In the genomic region with DNA sequence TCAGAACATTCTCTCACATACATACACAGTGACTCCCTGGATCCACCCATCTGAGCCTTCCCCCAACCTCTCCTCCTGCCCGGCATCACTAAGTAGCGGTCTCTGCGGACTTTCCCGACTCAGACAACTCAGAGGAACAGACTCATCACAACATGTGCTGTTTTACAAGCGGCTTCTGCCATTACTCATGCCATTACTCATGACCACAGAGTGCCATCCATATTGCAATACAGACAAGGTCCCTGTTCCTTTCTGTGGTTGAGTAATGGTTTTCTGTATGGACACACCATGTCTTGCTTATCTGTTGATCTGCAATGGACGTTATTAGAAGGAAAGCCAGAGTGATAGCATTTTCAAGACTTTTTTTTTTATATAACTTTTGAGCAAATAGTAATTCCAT, we compare ENCODE assay signal across 25 mouse cellular contexts.
DNase-seq lines count a peak whose midpoint lies in the region; ATAC-seq and TF ChIP-seq lines count a peak whose summit lies in the region.
"Had no signal": no experiment of that assay in that cellular context is flagged by ENCODE, and none has a peak within 500 bp of the region (broad histone marks: within the 10 kb centered on the region; RNA-seq: fewer than 3 reads in every experiment).

No protein-coding gene starts in this region.

- H3K4me2 ChIP-seq in myocyte (ENCODE audit: low read depth): peak overlapping the region; percentile 66
- no peak overlapping the region for H3K4me2 ChIP-seq in neural tube, embryonic 15.5 days
- H3K4me2 ChIP-seq: forebrain, embryonic 15.5 days; hindbrain, embryonic 15.5 days; kidney, embryonic 15.5 days; limb, embryonic 13.5 days; liver, embryonic 11.5 days; lung, embryonic 15.5 days; neural tube, embryonic 12.5 days had no signal

- DNase-seq in 3T3-L1 (ENCODE audit: low read depth, low spot score): peak; percentile 96
- DNase-seq in adrenal gland, postnatal 10 days: peak; percentile 16
- DNase-seq in urinary bladder, postnatal 10 days (ENCODE audit: low spot score): no peak
- DNase-seq: cerebellum, adult 8-10 months; cerebellum, postnatal 25 days; gastrocnemius, postnatal 10 days; heart, postnatal 14 days; kidney, adult 18-20 months; kidney, postnatal 25 days; thymus, postnatal 4 days had no signal

- no peak overlapping the region for H3K27ac ChIP-seq in neural tube, embryonic 15.5 days (replicated peaks)
- H3K27ac ChIP-seq: forebrain, embryonic 15.5 days; hindbrain, embryonic 10.5 days; hindbrain, embryonic 15.5 days; kidney, embryonic 15.5 days; limb, embryonic 13.5 days; lung, embryonic 15.5 days; midbrain, embryonic 10.5 days; neural tube, embryonic 12.5 days had no signal

- H3K27me3 ChIP-seq in C2C12 (ENCODE audit: control insufficient read depth, insufficient read depth, insufficient read length) (no peaks in the 10 kb centered on the region), myocyte (ENCODE audit: control insufficient read depth, insufficient read depth, insufficient read length) (no peaks in the 10 kb centered on the region)
- H3K27me3 ChIP-seq in neural tube, embryonic 15.5 days (replicated peaks): no peaks in the 10 kb centered on the region
- H3K27me3 ChIP-seq: forebrain, embryonic 15.5 days; hindbrain, embryonic 15.5 days; kidney, embryonic 15.5 days; limb, embryonic 13.5 days; lung, embryonic 15.5 days; neural tube, embryonic 12.5 days had no signal

- H3K79me3 ChIP-seq in C2C12 (ENCODE audit: low read depth): no peaks in the 10 kb centered on the region

- H3K4me1 ChIP-seq in neural tube, embryonic 15.5 days: no peaks in the 10 kb centered on the region
- H3K4me1 ChIP-seq: forebrain, embryonic 15.5 days; hindbrain, embryonic 10.5 days; hindbrain, embryonic 15.5 days; kidney, embryonic 15.5 days; limb, embryonic 13.5 days; lung, embryonic 15.5 days; midbrain, embryonic 10.5 days; neural tube, embryonic 12.5 days had no signal

- H3K79me2 ChIP-seq in C2C12 (ENCODE audit: control insufficient read depth, insufficient read depth): no peaks in the 10 kb centered on the region
- no peaks in the 10 kb centered on the region for H3K79me2 ChIP-seq in myocyte (ENCODE audit: control insufficient read depth, insufficient read depth)

- H3K4me3 ChIP-seq in C2C12 (ENCODE audit: insufficient read depth, poor library complexity, severe bottlenecking): no peak overlapping the region
- no peak overlapping the region for H3K4me3 ChIP-seq in myocyte
- no peak overlapping the region for H3K4me3 ChIP-seq in neural tube, embryonic 15.5 days (replicated peaks)
- H3K4me3 ChIP-seq: forebrain, embryonic 15.5 days; hindbrain, embryonic 10.5 days; hindbrain, embryonic 15.5 days; kidney, embryonic 15.5 days; limb, embryonic 13.5 days; lung, embryonic 15.5 days; midbrain, embryonic 10.5 days; neural tube, embryonic 12.5 days had no signal

- no peaks in the 10 kb centered on the region for H3K9me3 ChIP-seq in neural tube, embryonic 15.5 days (replicated peaks)
- H3K9me3 ChIP-seq: forebrain, embryonic 15.5 days; hindbrain, embryonic 10.5 days; hindbrain, embryonic 15.5 days; kidney, embryonic 15.5 days; limb, embryonic 13.5 days; lung, embryonic 15.5 days; midbrain, embryonic 10.5 days had no signal

- no peak for ATAC-seq in neural tube, embryonic 15.5 days (ENCODE audit: low FRiP score)
- ATAC-seq: CD4-positive, CD25-positive, alpha-beta regulatory T cell, adult 4 months; forebrain, embryonic 15.5 days; inflammation-experienced regulatory T-cells, adult 6 months; midbrain, embryonic 16.5 days had no signal

- no peak overlapping the region for H3K9ac ChIP-seq in neural tube, embryonic 15.5 days (replicated peaks)
- H3K9ac ChIP-seq: forebrain, embryonic 15.5 days; hindbrain, embryonic 15.5 days; kidney, embryonic 15.5 days; limb, embryonic 13.5 days; lung, embryonic 15.5 days; neural tube, embryonic 12.5 days had no signal

- H3K36me3 ChIP-seq in C2C12 (ENCODE audit: control insufficient read depth, insufficient read depth) (no peaks in the 10 kb centered on the region), myocyte (ENCODE audit: control insufficient read depth, insufficient read depth) (no peaks in the 10 kb centered on the region)
- no peaks in the 10 kb centered on the region for H3K36me3 ChIP-seq in neural tube, embryonic 15.5 days
- H3K36me3 ChIP-seq: forebrain, embryonic 15.5 days; hindbrain, embryonic 10.5 days; hindbrain, embryonic 15.5 days; kidney, embryonic 15.5 days; limb, embryonic 13.5 days; lung, embryonic 15.5 days; midbrain, embryonic 10.5 days; neural tube, embryonic 12.5 days had no signal

- H3ac ChIP-seq in C2C12 (ENCODE audit: control insufficient read depth, insufficient read length, low read depth): no peak overlapping the region
- no peak overlapping the region for H3ac ChIP-seq in myocyte (ENCODE audit: control insufficient read depth, insufficient read length)

- 80% methylated on average over 6 of the region's 6 CpGs for WGBS in neural tube, embryonic 15.5 days

- no peak for TF ChIP-seq POLR2A in myocyte (IDR thresholded peaks at IDR 0.05; ENCODE audit: insufficient read length, low read depth)

- TF ChIP-seq CTCF in C2C12 (IDR thresholded peaks at IDR 0.05; ENCODE audit: control insufficient read depth, insufficient read depth, insufficient read length): no peak

TF ChIP-seq in C2C12, 6 proteins besides CTCF, POLR2A, EP300 and RAD21:
- TF ChIP-seq MYOD1 (IDR thresholded peaks at IDR 0.05; ENCODE audit: control insufficient read depth, insufficient read length, low read depth) (peak; percentile 74), MAX (IDR thresholded peaks at IDR 0.05) (peak; percentile 83), CEBPB (IDR thresholded peaks at IDR 0.05; ENCODE audit: low read depth) (peak; percentile 92), USF1 (IDR thresholded peaks at IDR 0.05; ENCODE audit: low read depth) (no peak), FOSL1 (IDR thresholded peaks at IDR 0.05; ENCODE audit: insufficient read depth, low read length, poor library complexity, severe bottlenecking) (peak; percentile 86), MYOG (IDR thresholded peaks at IDR 0.05; ENCODE audit: control insufficient read depth, extremely low read depth, insufficient read length) (no peak)

TF ChIP-seq in myocyte, 11 proteins besides CTCF, POLR2A, EP300 and RAD21:
- TF ChIP-seq CEBPB (IDR thresholded peaks at IDR 0.05; ENCODE audit: insufficient read depth, poor library complexity, severe bottlenecking): peak; percentile 82
- TF ChIP-seq TCF12 (IDR thresholded peaks at IDR 0.05; ENCODE audit: insufficient read depth, poor library complexity, severe bottlenecking): peak; percentile 5
- TF ChIP-seq MYOD1 (IDR thresholded peaks at IDR 0.05; ENCODE audit: control insufficient read depth in 1 of 3, insufficient read length in 2 of 3, low read depth in 2 of 3): peak in 2 of 3 experiments; percentile 29 to 63
- no peak for TF ChIP-seq USF1 (IDR thresholded peaks at IDR 0.05; ENCODE audit: low read depth)
